Mouse (Mus musculus) adrenal gland, postnatal 10 days (tissue): ENCODE results near the gene Cdc5l. TPM values are rescaled to one million over a fixed set of nuclear protein-coding genes. Genes with fewer than 3 reads are reported as not detected.
A peak's percentile ranks its signal among the peaks of the same experiment; 100 is the strongest.
"Not testable (repeated sequence)": the region's sequence is repeated elsewhere in the genome, so short reads cannot be mapped to it uniquely, and the experiment has no call there.

Source experiments
- DNase-seq: peaks from one replicate; pipeline ENCODE4 v3.0.0; 2021; ENCODE audit warnings: mixed read lengths
- long read RNA-seq, 2 experiments: library from polyadenylated mRNA; stranded (forward); transcript quantifications; one replicate each; pipeline ENCODE4 v2.0.0; 2021
- total RNA-seq, 2 experiments: library from RNA; stranded (reverse); gene quantifications; 2 replicates each; pipeline ENCODE4 v1.2.3; 2021

The Cdc5l gene
- total RNA-seq, result 10 to 100 TPM; 40.0 to 40.9 TPM
- long read RNA-seq, experiment 1, transcript Cdc5l-201 (16 exons, 3,027 nt), result major isoform, 16 of 35 reads
- long read RNA-seq, experiment 1, partial matches to known transcripts, result 19 of 35 reads
- long read RNA-seq, experiment 1, other reads (novel, unspliced or antisense), result 0 of 35 reads
- long read RNA-seq, experiment 2, transcript Cdc5l-201 (16 exons, 3,027 nt), result major isoform, 18 of 18 reads
- long read RNA-seq, experiment 2, partial matches to known transcripts, result 0 of 18 reads
- long read RNA-seq, experiment 2, other reads (novel, unspliced or antisense), result 0 of 18 reads

- DNase-seq, result peak; percentile 98
Measured at GRCm38 (mm10) chr17:45433419-45434261, at the start of gene Cdc5l. Cdc5l (minus strand) TSS chr17:45433737.

- DNase-seq, result peak; percentile 33
Measured at GRCm38 (mm10) chr17:45480429-45480828, 46.9 kb upstream of the Cdc5l start.

- peak; percentile 91 for DNase-seq
Measured at GRCm38 (mm10) chr17:45478234-45478825, 44.8 kb upstream of the Cdc5l start.

GRCm38 (mm10) chr17:45474669-45475465 is 41.3 kb upstream of the Cdc5l start, which contains the start of gene Spats1:
Spats1 (minus strand) TSS chr17:45475415.
- DNase-seq, result peak; percentile 71

GRCm38 (mm10) chr17:45474146-45474545 is 40.6 kb upstream of the Cdc5l start:
- DNase-seq, result no peak

GRCm38 (mm10) chr17:45473667-45474066 is 40.1 kb upstream of the Cdc5l start:
- DNase-seq, result no peak

GRCm38 (mm10) chr17:45470726-45471125 is 37.2 kb upstream of the Cdc5l start:
- no peak for DNase-seq

- DNase-seq, result no peak
Measured at GRCm38 (mm10) chr17:45468302-45468701, 34.8 kb upstream of the Cdc5l start.

GRCm38 (mm10) chr17:45466701-45467100 is 33.2 kb upstream of the Cdc5l start:
- DNase-seq, result no peak

- DNase-seq, result no peak
Measured at GRCm38 (mm10) chr17:45464255-45464654, 30.7 kb upstream of the Cdc5l start.

GRCm38 (mm10) chr17:45462506-45462905 is 29.0 kb upstream of the Cdc5l start:
- no peak for DNase-seq

- DNase-seq, result no peak
Measured at GRCm38 (mm10) chr17:45459062-45459461, 25.5 kb upstream of the Cdc5l start.

- DNase-seq, result no peak
Measured at GRCm38 (mm10) chr17:45458516-45458915, 25.0 kb upstream of the Cdc5l start.

- DNase-seq, result no peak
Measured at GRCm38 (mm10) chr17:45457487-45457886, 23.9 kb upstream of the Cdc5l start.

GRCm38 (mm10) chr17:45456260-45457152 is 23.0 kb upstream of the Cdc5l start:
- DNase-seq, result no peak

GRCm38 (mm10) chr17:45455783-45456182 is 22.2 kb upstream of the Cdc5l start:
- not testable (repeated sequence) for DNase-seq

GRCm38 (mm10) chr17:45454794-45455193 is 21.3 kb upstream of the Cdc5l start:
- no peak for DNase-seq

- no peak for DNase-seq
Measured at GRCm38 (mm10) chr17:45452271-45452670, 18.7 kb upstream of the Cdc5l start.

- no peak for DNase-seq
Measured at GRCm38 (mm10) chr17:45450153-45450552, 16.6 kb upstream of the Cdc5l start.

GRCm38 (mm10) chr17:45449586-45449985 is 16.0 kb upstream of the Cdc5l start:
- DNase-seq, result no peak

GRCm38 (mm10) chr17:45447063-45447462 is 13.5 kb upstream of the Cdc5l start:
- peak; percentile 23 for DNase-seq
